Mouse (Mus musculus) urinary bladder, adult 18-20 months (tissue): Measurements from ENCODE around the gene Snrnp70.
"Not testable (repeated sequence)": the region's sequence is repeated elsewhere in the genome, so short reads cannot be mapped to it uniquely, and the experiment has no call there.

ENCODE experiments used
- DNase-seq, 2 experiments: peaks; one replicate each; pipeline ENCODE4 v3.0.0; 2022; ENCODE audit warnings: low spot score in 2 of 2, mixed read lengths in 2 of 2

Snrnp70 gene

GRCm38 (mm10) chr7:45368178-45368577, 27.4 kb downstream of the Snrnp70 start:
- no peak for DNase-seq

DNA sequence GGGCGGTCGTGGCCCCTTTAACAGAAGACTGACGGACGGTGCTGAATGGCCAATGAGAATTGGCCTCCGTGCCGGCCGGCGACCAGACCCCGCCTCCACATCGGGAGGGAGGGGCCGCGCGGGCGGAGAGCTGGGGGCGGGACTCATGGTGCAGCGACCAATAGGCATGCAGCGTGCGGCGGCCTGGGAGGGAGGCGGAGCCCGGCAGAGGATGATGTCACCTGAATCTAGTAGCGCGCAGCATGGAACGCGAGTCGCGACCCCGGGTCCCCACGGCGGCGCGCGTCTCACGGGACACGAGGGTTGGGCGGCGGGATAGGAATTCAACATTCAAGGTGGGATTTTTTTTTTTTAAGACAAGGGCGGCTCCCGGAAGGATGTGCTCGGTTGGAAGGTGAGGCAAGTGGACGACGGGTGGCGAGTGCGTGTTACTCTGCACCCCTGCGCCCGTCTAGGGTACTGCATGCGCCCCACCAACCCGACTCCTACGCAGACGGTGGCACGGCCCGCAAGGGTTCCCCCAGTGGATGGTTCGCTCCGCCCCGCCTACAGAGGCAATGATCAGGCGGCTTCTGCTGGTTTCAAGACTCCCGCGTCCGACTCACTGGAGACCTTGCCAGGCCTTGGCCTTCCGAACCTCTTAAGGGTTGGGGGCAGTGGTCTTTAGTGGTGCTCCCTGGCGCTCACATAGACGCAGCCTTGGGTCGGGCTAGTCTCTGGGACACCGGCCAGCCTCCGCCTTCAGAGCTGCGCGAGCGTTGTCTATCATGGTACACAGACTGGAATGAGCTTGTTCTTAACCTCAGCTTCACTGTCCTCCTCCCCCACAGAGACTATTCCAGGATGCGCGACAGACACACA, 28.3 kb downstream of the Snrnp70 start:
- DNase-seq: peak; percentile 95 to 98

DNA sequence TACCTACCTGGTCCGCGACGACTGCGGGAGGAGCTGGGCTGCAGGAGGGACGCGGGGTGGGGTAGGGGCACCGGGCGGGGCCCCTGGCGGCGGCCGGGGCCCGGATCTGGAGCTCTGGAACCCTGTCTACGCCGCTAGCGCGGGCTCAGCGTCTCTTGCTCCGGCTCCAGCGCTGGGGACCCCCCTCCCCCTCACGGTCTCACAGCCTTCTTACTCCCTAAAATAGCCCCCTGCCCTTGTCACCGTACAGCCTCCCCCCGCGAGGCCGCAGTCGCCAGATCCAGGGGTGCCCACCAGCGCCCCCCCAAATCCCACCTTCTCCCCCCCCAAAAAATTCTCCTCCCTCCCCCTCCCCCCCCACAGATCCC, 28.9 kb downstream of the Snrnp70 start, which contains the start of gene Ppfia3:
Gene Ppfia3 (minus strand): TSS at position 368 of the 368 bp plus-strand sequence.
- no peak for DNase-seq

GRCm38 (mm10) chr7:45365742-45366651, 29.5 kb downstream of the Snrnp70 start:
- peak; percentile 21 to 37 for DNase-seq

DNA sequence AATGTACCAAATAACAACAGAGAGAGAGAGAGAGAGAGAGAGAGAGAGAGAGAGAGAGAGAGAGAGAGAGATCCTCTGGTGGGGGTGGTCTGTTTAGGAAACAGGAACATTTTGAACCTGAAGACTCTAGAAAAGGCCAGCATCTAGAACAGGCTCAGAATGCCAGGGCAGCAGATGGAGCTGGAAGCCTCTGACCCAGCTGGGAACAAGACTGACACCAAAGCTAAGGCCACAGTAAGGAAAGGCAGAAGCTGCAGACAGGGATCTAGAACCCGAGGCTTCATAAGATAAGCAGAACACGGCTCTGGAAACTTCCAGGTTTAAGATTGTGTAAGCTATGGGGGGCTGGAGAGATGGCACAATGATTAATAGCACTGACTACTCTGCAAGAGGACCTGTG, 31.6 kb downstream of the Snrnp70 start:
- no peak for DNase-seq

GRCm38 (mm10) chr7:45362801-45363200, 32.7 kb downstream of the Snrnp70 start:
- peak; percentile 59 to 64 for DNase-seq

GRCm38 (mm10) chr7:45361243-45361804, 34.2 kb downstream of the Snrnp70 start:
- DNase-seq: peak; percentile 73 to 81

DNA sequence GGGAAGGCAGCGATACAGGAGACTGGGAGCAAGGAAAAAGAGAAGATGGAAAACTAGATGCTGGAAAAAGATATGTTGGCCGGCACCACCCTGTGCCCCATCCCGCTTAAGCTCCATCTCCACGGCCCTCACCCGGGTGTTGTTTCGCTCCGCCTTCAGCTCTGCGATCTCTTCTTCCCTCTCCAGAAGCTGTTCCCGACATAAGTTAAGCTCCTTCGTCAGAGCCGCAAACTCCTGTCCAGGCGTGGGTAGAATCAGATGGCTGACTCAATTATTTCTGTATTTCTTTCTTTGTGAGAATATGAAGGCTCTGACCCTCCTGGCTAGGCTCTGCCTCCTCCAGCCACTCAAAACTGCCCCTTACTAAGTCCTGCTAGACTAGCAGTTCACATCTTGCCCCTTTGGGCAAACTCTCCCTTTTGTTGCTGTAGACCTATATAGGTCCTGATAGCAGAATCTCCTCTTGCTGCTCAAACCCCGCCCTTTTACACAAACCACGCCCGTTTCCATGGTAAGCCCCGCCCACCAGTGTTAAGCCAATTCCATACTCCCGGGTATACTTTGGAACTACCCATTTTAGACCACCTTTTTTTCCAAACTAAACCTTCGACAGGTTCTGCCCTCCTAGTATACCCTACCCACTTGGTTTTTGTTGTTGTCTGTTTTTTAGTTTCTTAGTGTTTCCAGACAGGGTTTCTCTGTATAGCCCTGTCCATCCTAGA, 35.0 kb downstream of the Snrnp70 start:
- no peak for DNase-seq

DNA sequence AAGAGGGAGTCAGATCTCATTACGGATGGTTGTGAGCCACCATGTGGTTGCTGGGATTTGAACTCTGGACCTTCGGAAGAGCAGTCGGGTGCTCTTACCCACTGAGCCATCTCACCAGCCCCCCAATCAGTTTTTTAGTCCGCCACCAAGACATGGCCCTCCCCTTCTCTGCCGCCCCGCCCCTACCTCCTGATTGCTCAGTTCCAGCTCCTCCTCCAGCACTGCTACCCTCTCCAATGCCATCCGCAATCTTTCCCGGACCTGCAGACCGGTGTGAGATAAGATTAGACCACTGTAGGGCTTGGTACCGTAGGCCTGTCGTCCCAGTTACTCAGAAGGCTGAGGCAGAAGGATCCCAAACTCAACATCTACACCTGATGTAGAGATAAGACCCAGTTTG, 36.5 kb downstream of the Snrnp70 start:
- not testable (repeated sequence) for DNase-seq

DNA sequence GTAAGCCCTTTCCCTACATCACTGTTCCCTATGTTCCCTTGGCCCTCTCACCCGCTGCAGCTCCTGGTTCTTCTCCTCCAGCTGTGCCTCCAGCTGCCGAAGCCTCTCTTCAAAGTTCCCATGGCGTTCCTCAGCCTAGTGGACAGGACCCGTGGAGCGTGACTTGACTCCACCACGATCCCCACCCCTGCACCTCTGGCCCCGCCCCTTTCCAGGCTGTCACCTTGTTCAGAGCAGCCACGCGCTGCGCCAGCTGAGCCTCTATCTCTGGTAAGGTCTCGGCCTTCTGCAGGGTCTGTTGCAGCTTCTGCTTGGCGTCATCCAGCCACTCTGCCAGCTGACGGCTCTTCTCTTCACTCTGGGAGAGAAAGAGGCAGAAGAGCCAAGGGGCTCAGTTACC, 39.5 kb downstream of the Snrnp70 start:
- no peak for DNase-seq

GRCm38 (mm10) chr7:45355318-45356020, 40.1 kb downstream of the Snrnp70 start:
- DNase-seq: no peak

- no peak for DNase-seq
Measured at GRCm38 (mm10) chr7:45353041-45353440, 42.5 kb downstream of the Snrnp70 start.

DNA sequence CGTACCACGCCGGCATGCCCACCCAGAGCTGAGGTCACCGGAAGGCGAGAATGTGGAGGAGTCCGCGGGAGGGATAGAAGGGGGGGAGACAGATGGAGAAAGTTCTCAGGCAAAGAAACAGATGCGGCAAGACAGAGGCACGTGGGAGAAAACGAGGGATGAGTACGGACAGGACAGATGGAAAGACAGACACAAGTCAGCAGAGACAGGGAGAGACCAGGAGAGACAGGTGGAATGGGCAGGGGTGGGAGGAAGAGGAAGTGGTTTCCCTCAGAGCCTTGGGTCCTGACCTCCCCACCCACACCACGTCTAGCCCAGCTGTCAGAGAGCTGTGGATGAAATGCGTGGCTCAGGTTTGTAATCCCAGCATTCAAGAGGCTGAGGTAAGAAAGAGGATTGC, 48.6 kb downstream of the Snrnp70 start:
- no peak for DNase-seq

GRCm38 (mm10) chr7:45343543-45343942, 52.0 kb downstream of the Snrnp70 start:
- DNase-seq: no peak

- DNase-seq: no peak
Measured at GRCm38 (mm10) chr7:45342081-45342480, 53.5 kb downstream of the Snrnp70 start.

GRCm38 (mm10) chr7:45341303-45341702, 54.2 kb downstream of the Snrnp70 start:
- DNase-seq: peak; percentile 61 to 62

DNA sequence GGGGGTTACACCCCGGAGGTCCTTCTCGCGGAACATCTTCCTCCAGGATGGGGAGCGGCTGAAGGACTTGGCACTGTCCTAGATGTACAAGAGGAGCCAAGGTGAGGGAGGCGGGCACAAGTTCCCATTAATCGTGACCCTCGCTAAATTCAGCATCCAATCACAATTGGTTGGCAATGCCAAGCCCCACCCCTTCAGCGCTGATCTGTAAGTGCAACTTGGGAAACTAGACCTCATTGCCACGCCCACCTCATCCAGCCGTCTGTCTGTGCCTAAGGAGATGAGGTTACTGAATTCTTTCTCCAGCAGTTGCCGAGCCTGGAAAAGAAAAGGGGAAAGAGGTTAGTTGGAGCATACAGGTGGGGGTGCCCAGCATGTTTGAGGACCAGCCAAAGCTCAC, 54.9 kb downstream of the Snrnp70 start:
- peak; percentile 30 to 33 for DNase-seq

GRCm38 (mm10) chr7:45340066-45340442, 55.5 kb downstream of the Snrnp70 start:
- no peak for DNase-seq

- peak; percentile 67 to 84 for DNase-seq
Measured at GRCm38 (mm10) chr7:45339410-45340065, 56.0 kb downstream of the Snrnp70 start.

GRCm38 (mm10) chr7:45338161-45338911, 57.2 kb downstream of the Snrnp70 start:
- DNase-seq: peak; percentile 48 to 71
